Mouse (Mus musculus): ENCODE results near the gene Cadm4. TPM values are rescaled to one million over a fixed set of nuclear protein-coding genes. Genes with fewer than 3 reads are reported as not detected.
"Not testable (repeated sequence)": the region's sequence is repeated elsewhere in the genome, so short reads cannot be mapped to it uniquely, and the experiment has no call there.

Cadm4 gene
- total RNA-seq, 2 experiments from 2014 or later = 156 to 179 TPM

GRCm38 (mm10) chr7:24499856-24500577 lies 18.2 kb downstream of the Cadm4 start:
- no peak for DNase-seq (ENCODE audit: extremely low spot score in 1 of 2, low spot score in 1 of 2)

DNA sequence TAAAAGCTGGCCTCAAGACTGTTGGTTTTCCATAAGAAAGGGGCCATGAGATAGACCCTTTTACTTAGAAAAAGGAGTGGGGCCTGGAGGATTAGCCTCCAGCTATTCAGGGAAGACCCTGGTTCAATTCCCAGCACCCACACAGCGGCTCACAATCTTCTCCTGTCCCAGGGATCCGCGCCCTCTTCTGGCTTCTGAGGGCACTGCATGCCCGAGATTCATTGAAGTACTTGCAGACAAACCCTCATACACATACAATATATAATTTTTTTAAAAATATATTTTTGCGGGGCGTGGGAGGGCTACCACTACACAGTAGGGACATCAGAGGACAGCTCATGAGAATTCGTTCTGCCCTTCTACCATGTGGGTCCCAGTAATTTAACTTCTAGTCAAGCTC lies 19.1 kb downstream of the Cadm4 start:
- peak in 1 of 2 experiments; percentile 48 for DNase-seq (ENCODE audit: extremely low spot score in 1 of 2, low spot score in 1 of 2)

- DNase-seq (ENCODE audit: extremely low spot score in 1 of 2, low spot score in 1 of 2) = peak in 1 of 2 experiments; percentile 56
Observed at GRCm38 (mm10) chr7:24501492-24501891, 19.7 kb downstream of the Cadm4 start.

DNA sequence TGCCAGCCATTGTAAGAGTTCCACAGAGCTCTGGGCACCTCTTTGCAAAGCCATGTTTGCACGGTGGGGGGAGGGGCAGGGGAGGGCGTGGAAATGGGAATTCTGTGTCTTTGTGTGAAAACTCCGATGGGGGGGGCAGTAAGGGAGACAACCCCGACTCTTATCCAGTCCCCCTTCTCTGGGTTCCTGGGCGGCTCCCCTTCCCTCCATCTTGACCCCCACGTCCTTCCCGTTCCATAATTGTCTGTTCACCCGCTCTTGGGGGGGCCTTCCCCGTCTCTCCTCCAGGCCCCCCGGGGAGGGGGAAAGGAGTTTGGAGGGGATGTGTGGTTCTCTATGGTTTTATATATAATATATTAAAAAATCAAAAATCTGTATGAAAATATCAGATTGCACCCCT lies 22.2 kb downstream of the Cadm4 start:
- DNase-seq (ENCODE audit: extremely low spot score in 1 of 2, low spot score in 1 of 2) = no peak

DNA sequence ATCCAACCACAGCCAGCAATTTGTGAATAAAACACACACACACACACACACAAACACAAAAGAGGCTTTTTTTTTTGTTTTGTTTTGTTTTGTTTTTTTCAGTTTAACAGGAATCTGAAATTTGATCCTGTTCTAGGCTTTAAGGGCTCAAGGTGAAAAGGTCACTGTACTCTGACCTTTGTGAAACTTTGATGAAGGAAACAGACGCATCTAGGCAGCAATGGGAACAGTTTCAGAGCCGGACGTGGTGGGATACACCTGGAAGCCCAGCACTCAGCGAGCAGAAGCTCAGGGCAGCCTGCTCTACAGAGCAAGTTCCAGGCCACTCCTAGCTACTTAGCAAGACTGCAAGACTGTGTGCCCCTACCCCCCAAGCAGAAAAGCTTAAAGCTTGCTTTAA lies 23.0 kb downstream of the Cadm4 start:
- no peak for DNase-seq (ENCODE audit: extremely low spot score in 1 of 2, low spot score in 1 of 2)

DNA sequence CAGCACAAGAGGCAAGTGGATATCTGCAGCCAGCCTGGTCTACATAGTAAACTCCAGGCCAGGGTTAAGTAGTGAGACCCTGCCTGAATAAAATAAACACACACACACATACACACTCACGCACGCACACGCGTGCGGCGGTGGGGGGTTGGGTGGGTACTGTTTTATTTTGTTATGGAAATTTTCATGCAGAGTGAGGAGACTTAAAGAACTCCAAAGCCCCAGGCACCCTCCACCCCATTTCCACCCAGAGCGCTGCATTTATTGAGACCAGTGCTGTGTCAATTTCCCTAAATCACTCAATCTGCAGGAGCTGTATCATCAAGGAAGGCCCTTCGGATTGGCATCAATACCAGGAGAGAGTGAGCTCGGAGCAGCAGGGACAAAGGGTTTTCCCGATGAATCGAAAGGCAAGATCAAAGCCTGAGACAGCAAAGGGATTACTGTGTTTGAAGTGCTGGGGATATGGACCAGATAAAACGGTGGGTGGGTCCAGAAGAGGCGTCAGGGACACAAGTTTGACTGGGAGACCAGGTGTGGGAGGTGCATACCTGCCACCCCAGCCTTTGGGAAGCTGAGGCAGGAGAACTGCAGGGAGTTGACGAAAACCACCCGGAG lies 23.7 kb downstream of the Cadm4 start:
- no peak for DNase-seq (ENCODE audit: extremely low spot score in 1 of 2, low spot score in 1 of 2)

- no peak for DNase-seq (ENCODE audit: extremely low spot score in 1 of 2, low spot score in 1 of 2)
Observed at GRCm38 (mm10) chr7:24506065-24506459, 24.2 kb downstream of the Cadm4 start.

GRCm38 (mm10) chr7:24506476-24506837 lies 24.6 kb downstream of the Cadm4 start:
- peak in 1 of 2 experiments; percentile 41 for DNase-seq (ENCODE audit: extremely low spot score in 1 of 2, low spot score in 1 of 2)

DNA sequence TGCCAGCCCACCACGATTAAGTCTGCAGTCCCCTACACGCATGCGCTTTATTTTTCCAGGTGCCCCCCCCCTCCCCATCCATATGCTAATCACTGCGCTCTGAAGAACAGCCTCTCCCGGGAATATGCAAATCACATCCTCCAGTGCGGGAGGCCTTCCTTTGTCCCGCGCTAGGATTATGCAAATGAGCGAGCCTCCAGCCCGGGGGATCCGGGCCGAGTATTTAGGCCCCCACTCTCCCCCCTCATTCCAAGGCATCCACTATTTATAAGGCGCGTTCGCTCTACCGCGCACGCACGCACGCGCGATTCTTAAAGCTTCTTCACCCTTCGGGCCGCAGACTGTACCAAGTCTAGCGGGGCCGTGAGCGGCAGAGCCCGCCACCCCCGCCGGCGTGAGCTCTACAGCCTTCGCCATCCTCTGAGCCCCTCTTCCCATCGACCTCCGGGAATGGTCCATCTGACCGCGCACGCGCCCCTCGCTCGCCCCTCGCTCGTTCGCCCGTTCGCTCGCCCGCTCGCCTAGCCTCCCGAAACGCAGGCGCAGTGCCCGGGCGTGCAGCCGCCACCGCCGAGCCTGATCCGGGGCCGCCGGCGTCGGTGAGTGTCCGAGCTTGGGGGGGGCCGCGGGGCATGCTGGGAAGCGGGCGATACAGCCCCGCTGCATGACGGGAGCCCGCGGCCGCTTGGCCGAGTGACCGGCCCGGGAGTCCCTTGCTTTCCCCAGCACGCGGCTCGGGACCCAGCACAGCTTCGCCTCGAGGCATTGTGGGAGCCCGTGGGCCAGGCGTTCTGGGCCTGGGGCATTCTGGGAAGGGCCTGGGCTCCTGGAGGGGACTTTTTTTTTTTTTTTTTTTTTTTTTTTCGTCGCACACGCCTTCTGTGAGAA lies 25.3 kb downstream of the Cadm4 start, which contains the start of gene Zfp428:
Gene Zfp428, plus strand, starts transcription at position 169 of the 888 bp plus-strand sequence.
- DNase-seq (ENCODE audit: extremely low spot score in 1 of 2, low spot score in 1 of 2) = peak; percentile 71 to 83

- peak in 1 of 2 experiments; percentile 23 for DNase-seq (ENCODE audit: extremely low spot score in 1 of 2, low spot score in 1 of 2)
Observed at GRCm38 (mm10) chr7:24507726-24508114, 25.9 kb downstream of the Cadm4 start.

GRCm38 (mm10) chr7:24512355-24512754 lies 30.5 kb downstream of the Cadm4 start, which contains the start of gene AC161166.1:
Gene AC161166.1, minus strand, starts transcription at chr7:24512455.
- DNase-seq (ENCODE audit: extremely low spot score in 1 of 2, low spot score in 1 of 2) = no peak

- peak in 1 of 2 experiments; percentile 49 for DNase-seq (ENCODE audit: extremely low spot score in 1 of 2, low spot score in 1 of 2)
Observed at GRCm38 (mm10) chr7:24516319-24516718, 34.5 kb downstream of the Cadm4 start.

- DNase-seq (ENCODE audit: extremely low spot score in 1 of 2, low spot score in 1 of 2) = no peak
Observed at GRCm38 (mm10) chr7:24517077-24517476, 35.3 kb downstream of the Cadm4 start.

- DNase-seq (ENCODE audit: extremely low spot score in 1 of 2, low spot score in 1 of 2) = no peak
Observed at GRCm38 (mm10) chr7:24517654-24518053, 35.8 kb downstream of the Cadm4 start.

DNA sequence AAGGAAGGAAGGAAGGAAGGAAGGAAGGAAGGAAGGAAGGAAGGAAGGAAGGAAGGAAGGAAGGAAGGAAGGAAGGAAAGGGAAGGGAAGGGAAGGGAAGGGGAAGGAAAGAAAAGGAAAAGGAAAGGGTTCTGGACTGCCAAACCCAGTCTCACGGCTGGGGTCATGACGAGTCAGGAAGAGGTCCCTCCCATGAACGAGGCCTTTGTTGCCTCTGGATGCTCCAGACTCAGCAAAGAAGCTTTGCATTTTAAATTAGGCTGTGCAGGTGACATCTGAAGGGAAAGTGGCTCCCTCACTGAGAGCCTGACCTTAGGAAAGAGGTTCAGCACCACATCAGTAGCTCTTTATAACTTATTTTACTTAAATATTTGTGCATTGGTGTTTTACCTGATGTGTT lies 37.3 kb downstream of the Cadm4 start:
- no peak for DNase-seq (ENCODE audit: extremely low spot score in 1 of 2, low spot score in 1 of 2)

- not testable (repeated sequence) for DNase-seq (ENCODE audit: extremely low spot score in 1 of 2, low spot score in 1 of 2)
Observed at GRCm38 (mm10) chr7:24520054-24520453, 38.2 kb downstream of the Cadm4 start.

DNA sequence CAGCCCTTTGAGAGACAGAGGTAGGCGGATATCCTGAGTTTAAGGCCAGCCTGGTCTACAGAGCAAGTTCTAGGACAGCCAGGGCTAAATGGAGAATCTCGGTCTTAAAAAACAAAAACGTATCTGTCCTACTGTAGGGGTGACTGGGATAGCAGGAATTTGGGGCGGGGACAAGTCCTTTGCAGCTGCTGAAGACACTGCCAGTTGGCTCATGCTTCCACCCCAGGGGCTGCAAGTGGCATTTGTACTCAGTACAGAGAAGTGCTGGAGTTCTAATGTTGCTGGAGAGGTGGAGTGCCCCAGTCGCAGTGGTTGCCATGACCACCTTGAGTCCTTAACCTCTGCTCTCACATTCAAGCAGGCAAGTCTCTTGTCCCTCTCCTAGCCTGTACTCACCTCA lies 41.0 kb downstream of the Cadm4 start:
- no peak for DNase-seq (ENCODE audit: extremely low spot score in 1 of 2, low spot score in 1 of 2)

GRCm38 (mm10) chr7:24523723-24524122 lies 41.9 kb downstream of the Cadm4 start:
- DNase-seq (ENCODE audit: extremely low spot score in 1 of 2, low spot score in 1 of 2) = no peak

- DNase-seq (ENCODE audit: extremely low spot score in 1 of 2, low spot score in 1 of 2) = no peak
Observed at GRCm38 (mm10) chr7:24524978-24525377, 43.2 kb downstream of the Cadm4 start.

DNA sequence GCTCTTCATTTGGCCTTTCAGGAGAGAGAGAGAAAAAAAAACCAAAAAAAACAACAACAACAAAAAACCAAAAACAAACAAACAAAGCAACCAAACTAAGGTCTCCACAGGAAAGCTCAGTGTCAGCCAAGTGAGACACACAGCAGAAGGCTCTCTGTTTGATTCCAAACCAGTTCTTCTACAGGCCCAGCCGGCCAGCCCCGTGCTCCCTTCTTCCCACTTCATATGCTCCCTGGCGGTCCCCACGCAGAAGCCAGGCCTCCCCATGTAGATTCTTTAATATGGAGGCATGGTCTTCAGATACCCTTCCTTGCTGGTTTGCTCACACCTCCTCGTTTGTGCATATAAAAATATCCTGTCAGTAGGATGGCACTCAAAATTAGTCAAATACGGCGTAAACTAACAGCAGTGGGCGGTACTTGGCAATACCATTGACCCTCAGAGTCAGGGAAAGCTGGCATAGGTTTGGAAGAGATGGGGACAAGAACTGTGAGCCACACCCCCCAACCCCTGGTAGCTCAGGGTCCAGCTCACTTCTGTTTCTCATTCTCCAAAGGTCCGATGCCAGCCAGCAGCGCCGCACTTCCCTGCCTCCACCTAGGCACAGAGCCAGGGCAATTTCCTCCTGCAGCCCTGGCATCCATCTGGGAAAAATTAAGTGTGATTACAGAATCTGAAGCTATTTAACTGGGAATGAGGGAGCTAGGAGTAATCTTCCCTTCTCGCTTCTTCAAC lies 44.0 kb downstream of the Cadm4 start:
- DNase-seq (ENCODE audit: extremely low spot score in 1 of 2, low spot score in 1 of 2) = no peak

Data from layer of hippocampus, postnatal 25 days (tissue).